Mouse (Mus musculus): Measurements from ENCODE around the gene Pcdh17. TPM values are rescaled to one million over a fixed set of nuclear protein-coding genes. Genes with fewer than 3 reads are reported as not detected.

Gene Pcdh17
- polyA plus RNA-seq, 1 experiment = not detected

GRCm38 (mm10) chr14:84475491-84475890 lies 32.1 kb downstream of the Pcdh17 start:
- Histone ChIP-seq H3K27me3 (ENCODE audit: control insufficient read depth) (no peaks in the 10 kb centered on the region), H3K36me3 (ENCODE audit: control insufficient read depth) (no peaks in the 10 kb centered on the region), H3K9me3 (ENCODE audit: control insufficient read depth, low read length) (0 out of 2 replicates have a peak, but pooled peaks cover 2% of the 10 kb centered on the region), H3K4me3 (replicated peaks) (no peak overlapping the region), H3K4me1 (ENCODE audit: control insufficient read depth) (no peaks in the 10 kb centered on the region)
- TF ChIP-seq GATA1 (IDR thresholded peaks at IDR 0.05; ENCODE audit: low read length) = no peak
- no peak for TF ChIP-seq TAL1 (IDR thresholded peaks at IDR 0.05; ENCODE audit: low read length)

GRCm38 (mm10) chr14:84476336-84476735 lies 33.0 kb downstream of the Pcdh17 start:
- H3K4me1 ChIP-seq (ENCODE audit: control insufficient read depth) = no peaks in the 10 kb centered on the region
- H3K4me3 ChIP-seq (replicated peaks) = no peak overlapping the region
- 0 out of 2 replicates have a peak, but pooled peaks cover 2% of the 10 kb centered on the region for H3K9me3 ChIP-seq (ENCODE audit: control insufficient read depth, low read length)
- no peak for TF ChIP-seq GATA1 (IDR thresholded peaks at IDR 0.05; ENCODE audit: low read length)
- no peak for TF ChIP-seq TAL1 (IDR thresholded peaks at IDR 0.05; ENCODE audit: low read length)
- no peaks in the 10 kb centered on the region for H3K27me3 ChIP-seq (ENCODE audit: control insufficient read depth)
- no peaks in the 10 kb centered on the region for H3K36me3 ChIP-seq (ENCODE audit: control insufficient read depth)

- no peaks in the 10 kb centered on the region for H3K4me1 ChIP-seq (ENCODE audit: control insufficient read depth)
- no peaks in the 10 kb centered on the region for H3K27me3 ChIP-seq (ENCODE audit: control insufficient read depth)
- H3K4me3 ChIP-seq (replicated peaks) = no peak overlapping the region
- H3K36me3 ChIP-seq (ENCODE audit: control insufficient read depth) = no peaks in the 10 kb centered on the region
- H3K9me3 ChIP-seq (ENCODE audit: control insufficient read depth, low read length) = 0 out of 2 replicates have a peak, but pooled peaks cover 2% of the 10 kb centered on the region
- TF ChIP-seq GATA1 (IDR thresholded peaks at IDR 0.05; ENCODE audit: low read length) (no peak), TAL1 (IDR thresholded peaks at IDR 0.05; ENCODE audit: low read length) (no peak)
These were observed 33.5 kb downstream of the Pcdh17 start for GRCm38 (mm10) chr14:84476906-84477305.

DNA sequence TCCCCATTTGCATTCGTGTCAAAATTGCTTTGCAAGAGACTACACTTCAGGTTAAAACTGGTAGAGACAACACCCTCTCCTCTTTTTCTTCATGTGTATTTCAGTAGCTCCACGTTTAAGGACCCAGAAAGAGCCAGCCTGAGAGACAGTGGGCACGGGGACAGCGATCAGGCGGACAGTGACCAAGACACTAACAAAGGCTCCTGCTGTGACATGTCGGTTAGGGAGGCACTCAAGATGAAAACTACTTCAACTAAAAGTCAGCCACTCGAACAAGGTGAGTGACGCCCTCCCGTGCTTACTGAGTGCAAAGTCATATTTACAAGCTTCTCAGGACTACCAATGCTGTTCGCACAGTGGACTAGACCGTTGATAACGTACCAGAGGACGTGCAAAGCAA lies 34.0 kb downstream of the Pcdh17 start:
- no peak overlapping the region for H3K4me3 ChIP-seq (replicated peaks)
- H3K36me3 ChIP-seq (ENCODE audit: control insufficient read depth) = no peaks in the 10 kb centered on the region
- no peaks in the 10 kb centered on the region for H3K27me3 ChIP-seq (ENCODE audit: control insufficient read depth)
- H3K4me1 ChIP-seq (ENCODE audit: control insufficient read depth) = no peaks in the 10 kb centered on the region
- H3K9me3 ChIP-seq (ENCODE audit: control insufficient read depth, low read length) = 0 out of 2 replicates have a peak, but pooled peaks cover 2% of the 10 kb centered on the region
- TF ChIP-seq GATA1 (IDR thresholded peaks at IDR 0.05; ENCODE audit: low read length) = no peak
- no peak for TF ChIP-seq TAL1 (IDR thresholded peaks at IDR 0.05; ENCODE audit: low read length)

DNA sequence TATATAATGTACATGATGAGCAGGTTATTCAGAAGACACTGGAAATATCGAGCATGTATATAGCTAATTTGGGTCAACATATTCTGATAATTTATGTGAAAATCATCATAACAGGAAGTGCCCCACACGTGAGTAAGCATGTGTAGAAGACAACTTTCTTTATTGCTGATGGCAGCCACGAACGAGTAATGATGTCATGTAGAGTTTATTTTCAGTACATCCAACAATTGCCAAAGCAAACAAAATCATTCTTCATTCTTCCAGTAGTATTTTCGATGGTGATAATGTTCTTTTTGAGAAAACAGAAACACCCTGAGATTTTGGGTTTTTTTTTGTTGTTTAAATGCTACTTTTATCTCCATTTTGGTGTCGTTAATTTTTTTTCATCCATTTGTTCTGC lies 37.2 kb downstream of the Pcdh17 start:
- Histone ChIP-seq H3K27me3 (ENCODE audit: control insufficient read depth) (no peaks in the 10 kb centered on the region), H3K4me1 (ENCODE audit: control insufficient read depth) (no peaks in the 10 kb centered on the region), H3K9me3 (ENCODE audit: control insufficient read depth, low read length) (0 out of 2 replicates have a peak, but pooled peaks cover 2% of the 10 kb centered on the region), H3K36me3 (ENCODE audit: control insufficient read depth) (no peaks in the 10 kb centered on the region), H3K4me3 (replicated peaks) (no peak overlapping the region)
- TF ChIP-seq TAL1 (IDR thresholded peaks at IDR 0.05; ENCODE audit: low read length) (no peak), GATA1 (IDR thresholded peaks at IDR 0.05; ENCODE audit: low read length) (no peak)

DNA sequence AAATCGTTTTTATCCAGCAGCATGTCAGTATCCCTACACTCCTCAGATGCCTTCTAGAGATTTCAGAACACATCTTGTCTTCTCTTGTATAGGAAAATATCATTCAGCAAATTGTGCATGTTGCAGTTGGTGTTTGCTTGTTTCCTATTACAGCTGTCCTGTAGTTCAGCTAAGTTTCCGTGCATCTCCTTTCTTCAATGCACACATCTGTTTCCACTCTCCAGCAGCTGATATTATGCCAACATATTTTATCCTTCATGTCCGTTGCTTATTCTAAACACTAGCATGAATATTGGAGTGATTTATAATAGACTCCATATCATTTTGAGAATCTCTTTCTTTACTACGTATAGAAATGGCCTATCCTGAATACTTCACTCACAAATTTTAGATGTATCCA lies 41.0 kb downstream of the Pcdh17 start:
- no peaks in the 10 kb centered on the region for H3K4me1 ChIP-seq (ENCODE audit: control insufficient read depth)
- TF ChIP-seq TAL1 (IDR thresholded peaks at IDR 0.05; ENCODE audit: low read length) (no peak), GATA1 (IDR thresholded peaks at IDR 0.05; ENCODE audit: low read length) (no peak)
- no peaks in the 10 kb centered on the region for H3K36me3 ChIP-seq (ENCODE audit: control insufficient read depth)
- no peak overlapping the region for H3K4me3 ChIP-seq (replicated peaks)
- no peaks in the 10 kb centered on the region for H3K9me3 ChIP-seq (ENCODE audit: control insufficient read depth, low read length)
- no peaks in the 10 kb centered on the region for H3K27me3 ChIP-seq (ENCODE audit: control insufficient read depth)

DNA sequence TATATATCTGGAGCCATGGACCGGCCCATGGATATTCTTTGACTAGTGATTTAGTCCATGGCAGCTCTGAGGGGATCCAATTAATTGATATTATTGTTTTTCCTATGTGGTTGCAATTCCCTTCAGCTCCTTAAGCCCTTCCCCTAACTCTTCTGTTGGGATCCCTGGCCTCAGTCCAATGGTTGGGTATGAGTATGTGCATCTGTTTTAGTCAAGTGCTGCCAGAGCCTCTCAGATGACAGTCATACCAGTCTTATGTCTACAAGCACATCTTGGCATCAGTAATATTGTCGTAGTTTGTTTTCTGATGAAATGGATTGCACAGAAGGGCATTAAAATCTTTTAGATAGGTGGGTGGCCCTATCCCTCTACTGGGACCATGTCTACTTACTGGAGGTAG lies 67.6 kb downstream of the Pcdh17 start:
- no peak for TF ChIP-seq GATA1 (IDR thresholded peaks at IDR 0.05; ENCODE audit: low read length)
- no peak for TF ChIP-seq TAL1 (IDR thresholded peaks at IDR 0.05; ENCODE audit: low read length)
- no peaks in the 10 kb centered on the region for H3K36me3 ChIP-seq (ENCODE audit: control insufficient read depth)
- H3K4me3 ChIP-seq (replicated peaks) = no peak overlapping the region
- no peaks in the 10 kb centered on the region for H3K4me1 ChIP-seq (ENCODE audit: control insufficient read depth)
- H3K9me3 ChIP-seq (ENCODE audit: control insufficient read depth, low read length) = no peaks in the 10 kb centered on the region
- no peaks in the 10 kb centered on the region for H3K27me3 ChIP-seq (ENCODE audit: control insufficient read depth)

DNA sequence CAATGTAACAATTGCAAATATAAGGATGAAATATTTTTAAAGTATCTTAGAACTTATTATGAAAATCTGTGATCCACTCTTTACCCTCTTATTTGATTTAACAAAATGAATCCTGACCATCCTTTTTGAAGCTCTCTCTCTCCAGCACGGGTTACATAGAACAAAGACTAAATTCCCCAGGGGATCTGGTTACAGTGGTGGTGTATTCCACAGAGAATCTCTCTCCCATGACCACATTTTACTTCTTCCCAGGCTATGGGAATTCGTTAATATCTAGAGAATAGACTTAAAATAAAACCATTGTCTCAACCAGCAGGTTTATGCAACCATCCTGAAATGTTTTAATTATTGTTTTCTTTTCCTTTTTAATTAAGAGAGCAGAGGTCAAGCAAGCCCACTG lies 89.0 kb downstream of the Pcdh17 start:
- H3K27me3 ChIP-seq (ENCODE audit: control insufficient read depth) = no peaks in the 10 kb centered on the region
- no peak for TF ChIP-seq GATA1 (IDR thresholded peaks at IDR 0.05; ENCODE audit: low read length)
- TF ChIP-seq TAL1 (IDR thresholded peaks at IDR 0.05; ENCODE audit: low read length) = no peak
- no peaks in the 10 kb centered on the region for H3K4me1 ChIP-seq (ENCODE audit: control insufficient read depth)
- no peaks in the 10 kb centered on the region for H3K36me3 ChIP-seq (ENCODE audit: control insufficient read depth)
- no peak overlapping the region for H3K4me3 ChIP-seq (replicated peaks)
- peaks cover 6% of the 10 kb centered on the region for H3K9me3 ChIP-seq (ENCODE audit: control insufficient read depth, low read length)

DNA sequence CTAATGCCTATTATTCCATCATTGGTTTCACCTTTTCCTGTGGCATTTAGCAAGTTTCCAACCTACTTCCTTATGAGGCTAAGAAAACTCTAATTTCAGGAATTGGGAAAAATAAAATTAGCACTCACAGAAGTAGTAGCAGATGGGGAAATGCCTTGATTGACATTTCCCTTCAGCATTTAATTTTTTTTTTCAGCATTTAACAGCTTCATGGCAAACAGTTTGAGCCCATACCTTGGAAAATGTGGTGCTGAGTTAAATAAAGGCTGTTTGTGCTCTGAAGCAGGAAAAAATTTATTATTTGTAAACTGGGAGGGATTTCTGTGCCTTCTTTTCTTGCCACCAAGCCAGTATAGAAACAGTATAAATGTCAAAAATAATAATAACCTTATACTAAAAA lies 91.9 kb downstream of the Pcdh17 start:
- Histone ChIP-seq H3K4me1 (ENCODE audit: control insufficient read depth) (no peaks in the 10 kb centered on the region), H3K4me3 (replicated peaks) (no peak overlapping the region), H3K9me3 (ENCODE audit: control insufficient read depth, low read length) (peaks cover 6% of the 10 kb centered on the region), H3K36me3 (ENCODE audit: control insufficient read depth) (no peaks in the 10 kb centered on the region), H3K27me3 (ENCODE audit: control insufficient read depth) (no peaks in the 10 kb centered on the region)
- TF ChIP-seq TAL1 (IDR thresholded peaks at IDR 0.05; ENCODE audit: low read length) (no peak), GATA1 (IDR thresholded peaks at IDR 0.05; ENCODE audit: low read length) (no peak)

- Histone ChIP-seq H3K4me3 (replicated peaks) (no peak overlapping the region), H3K9me3 (ENCODE audit: control insufficient read depth, low read length) (no peaks in the 10 kb centered on the region), H3K4me1 (ENCODE audit: control insufficient read depth) (no peaks in the 10 kb centered on the region), H3K36me3 (ENCODE audit: control insufficient read depth) (no peaks in the 10 kb centered on the region), H3K27me3 (ENCODE audit: control insufficient read depth) (no peaks in the 10 kb centered on the region)
- TF ChIP-seq GATA1 (IDR thresholded peaks at IDR 0.05; ENCODE audit: low read length) (no peak), TAL1 (IDR thresholded peaks at IDR 0.05; ENCODE audit: low read length) (no peak)
These were observed 98.5 kb downstream of the Pcdh17 start for GRCm38 (mm10) chr14:84541838-84542237.

Data from erythroblast, embryonic 14.5 days (primary cell).